Mouse (Mus musculus) brown adipose tissue, adult 24 weeks (tissue): ENCODE data around the gene Slc6a11. TPM values are rescaled to one million over a fixed set of nuclear protein-coding genes. Genes with fewer than 3 reads are reported as not detected.

Source experiments
- H3K27ac ChIP-seq: fragments of 200-500 bp; replicated peaks from 2 replicates; pipeline ENCODE4 v1.5.1; 2012; ENCODE audit warnings: low read depth, mild to moderate bottlenecking, low read length
- H3K4me1 ChIP-seq: fragments of 200-500 bp; 2 replicates; pipeline ENCODE4 v1.6.1; 2012; ENCODE audit warnings: low read length, mixed read lengths; ENCODE audit not compliant: control insufficient read depth, insufficient read depth, insufficient read length
- H3K4me3 ChIP-seq: fragments of 200-500 bp; 2 replicates; pipeline ENCODE4 v1.5.1; 2012; ENCODE audit warnings: low read depth, mild to moderate bottlenecking, low read length, moderate library complexity; ENCODE audit not compliant: insufficient read depth
- polyA plus RNA-seq: library from polyadenylated mRNA; stranded (reverse); fragments of >200 nt; gene quantifications from 2 replicates; pipeline ENCODE4 v1.2.4, GENCODE M21; 2012; ENCODE audit not compliant: missing spikeins, insufficient read depth, insufficient read length

The Slc6a11 gene
- polyA plus RNA-seq, 1 experiment = not detected

- Histone ChIP-seq H3K27ac (no peak overlapping the region), H3K4me1 (no peaks in the 10 kb centered on the region), H3K4me3 (no peak overlapping the region)
Measured at GRCm38 (mm10) chr6:114269589-114269988, 138.5 kb downstream of the Slc6a11 start.

GRCm38 (mm10) chr6:114270799-114271198 is 139.8 kb downstream of the Slc6a11 start:
- no peak overlapping the region for H3K27ac ChIP-seq
- no peak overlapping the region for H3K4me3 ChIP-seq
- no peaks in the 10 kb centered on the region for H3K4me1 ChIP-seq

- Histone ChIP-seq H3K4me3 (no peak overlapping the region), H3K27ac (no peak overlapping the region), H3K4me1 (no peaks in the 10 kb centered on the region)
Measured at GRCm38 (mm10) chr6:114272279-114272678, 141.2 kb downstream of the Slc6a11 start.

- H3K4me1 ChIP-seq = no peaks in the 10 kb centered on the region
- no peak overlapping the region for H3K4me3 ChIP-seq
- H3K27ac ChIP-seq = no peak overlapping the region
Measured at GRCm38 (mm10) chr6:114273997-114274728, 143.1 kb downstream of the Slc6a11 start.

- Histone ChIP-seq H3K27ac (no peak overlapping the region), H3K4me1 (no peaks in the 10 kb centered on the region), H3K4me3 (no peak overlapping the region)
Measured at GRCm38 (mm10) chr6:114275800-114276199, 144.8 kb downstream of the Slc6a11 start.

GRCm38 (mm10) chr6:114282469-114283277 is 151.6 kb downstream of the Slc6a11 start, which contains the start of gene Slc6a1:
TSS of gene Slc6a1 (plus strand) at chr6:114282635.
- H3K27ac ChIP-seq = no peak within 1 kb of the TSS
- H3K4me3 ChIP-seq = no peak within 1 kb of the TSS
- no peaks in the 10 kb centered on the region for H3K4me1 ChIP-seq

- no peaks in the 10 kb centered on the region for H3K4me1 ChIP-seq
- H3K4me3 ChIP-seq = no peak overlapping the region
- no peak overlapping the region for H3K27ac ChIP-seq
Measured at GRCm38 (mm10) chr6:114283278-114283770, 152.3 kb downstream of the Slc6a11 start.

- Histone ChIP-seq H3K4me3 (no peak overlapping the region), H3K4me1 (no peaks in the 10 kb centered on the region), H3K27ac (no peak overlapping the region)
Measured at GRCm38 (mm10) chr6:114283927-114284703, 153.1 kb downstream of the Slc6a11 start.

- no peak overlapping the region for H3K27ac ChIP-seq
- no peak overlapping the region for H3K4me3 ChIP-seq
- H3K4me1 ChIP-seq = no peaks in the 10 kb centered on the region
Measured at GRCm38 (mm10) chr6:114285424-114285823, 154.4 kb downstream of the Slc6a11 start.

- Histone ChIP-seq H3K27ac (no peak overlapping the region), H3K4me1 (no peaks in the 10 kb centered on the region), H3K4me3 (no peak overlapping the region)
Measured at GRCm38 (mm10) chr6:114289106-114289505, 158.1 kb downstream of the Slc6a11 start.

GRCm38 (mm10) chr6:114290184-114290583 is 159.1 kb downstream of the Slc6a11 start:
- no peaks in the 10 kb centered on the region for H3K4me1 ChIP-seq
- no peak overlapping the region for H3K4me3 ChIP-seq
- H3K27ac ChIP-seq = no peak overlapping the region

GRCm38 (mm10) chr6:114290929-114291328 is 159.9 kb downstream of the Slc6a11 start:
- H3K4me1 ChIP-seq = no peaks in the 10 kb centered on the region
- no peak overlapping the region for H3K4me3 ChIP-seq

GRCm38 (mm10) chr6:114291396-114291795 is 160.4 kb downstream of the Slc6a11 start:
- Histone ChIP-seq H3K4me3 (no peak overlapping the region), H3K4me1 (no peaks in the 10 kb centered on the region), H3K27ac (no peak overlapping the region)

More at GRCm38 (mm10) chr6:114290929-114291328, 159.9 kb downstream of the Slc6a11 start:
- no peak overlapping the region for H3K27ac ChIP-seq

- no peak overlapping the region for H3K4me3 ChIP-seq
- H3K4me1 ChIP-seq = no peaks in the 10 kb centered on the region
- no peak overlapping the region for H3K27ac ChIP-seq
Measured at GRCm38 (mm10) chr6:114293511-114293910, 162.5 kb downstream of the Slc6a11 start.

- H3K4me1 ChIP-seq = no peaks in the 10 kb centered on the region
- H3K4me3 ChIP-seq = no peak overlapping the region
- no peak overlapping the region for H3K27ac ChIP-seq
Measured at GRCm38 (mm10) chr6:114295086-114295485, 164.0 kb downstream of the Slc6a11 start.
